Mouse (Mus musculus) midbrain, embryonic 13.5 days (tissue): ENCODE results near the gene Dlg4. TPM values are rescaled to one million over a fixed set of nuclear protein-coding genes. Genes with fewer than 3 reads are reported as not detected.
"Not testable (repeated sequence)": the region's sequence is repeated elsewhere in the genome, so short reads cannot be mapped to it uniquely, and the experiment has no call there.

ENCODE experiments used
- ATAC-seq: fragments of 200-750 bp; cut with Nextera tagmentation; 2 replicates; pipeline ENCODE4 v1.8.0; 2017; ENCODE audit warnings: mild to moderate bottlenecking, moderate TSS enrichment, moderate library complexity
- H3K27ac ChIP-seq: fragments of 300-500 bp; sonication (generic); 2 replicates; pipeline ENCODE4 v1.5.1; 2015; ENCODE audit warnings: inconsistent platforms, mild to moderate bottlenecking, moderate library complexity
- H3K27me3 ChIP-seq: fragments of 300-500 bp; sonication (generic); 2 replicates; pipeline ENCODE4 v1.6.1; 2015; ENCODE audit warnings: mild to moderate bottlenecking, inconsistent platforms
- H3K36me3 ChIP-seq: fragments of 300-500 bp; sonication (generic); 2 replicates; pipeline ENCODE4 v1.6.1; 2015; ENCODE audit warnings: mild to moderate bottlenecking, inconsistent platforms
- H3K4me1 ChIP-seq: fragments of 300-500 bp; sonication (generic); replicated peaks from 2 replicates; pipeline ENCODE4 v1.6.1; 2015; ENCODE audit warnings: inconsistent platforms
- H3K4me2 ChIP-seq: fragments of 300-500 bp; sonication (generic); replicated peaks from 2 replicates; pipeline ENCODE4 v1.6.1; 2015; ENCODE audit warnings: moderate library complexity, mild to moderate bottlenecking, inconsistent platforms
- H3K4me3 ChIP-seq: fragments of 300-500 bp; sonication (generic); replicated peaks from 2 replicates; pipeline ENCODE4 v1.5.1; 2015; ENCODE audit warnings: mild to moderate bottlenecking, inconsistent platforms
- H3K9ac ChIP-seq: fragments of 300-500 bp; sonication (generic); replicated peaks from 2 replicates; pipeline ENCODE4 v1.6.1; 2015; ENCODE audit warnings: mild to moderate bottlenecking, inconsistent platforms
- H3K9me3 ChIP-seq: fragments of 300-500 bp; sonication (generic); 2 replicates; pipeline ENCODE4 v1.6.1; 2016; ENCODE audit warnings: mild to moderate bottlenecking, inconsistent platforms
- WGBS: fragments of 180-500 bp; shearing (Covaris S2); methylation state at CpG from one replicate; pipeline ENCODE4 v1.1.7; 2015; 5-methylcytosine and 5-hydroxymethylcytosine counted together
- polyA plus RNA-seq: library from polyadenylated mRNA; unstranded; fragments of >200 nt; fragmentation: Nextera tagmentation; extraction: Ambion mirVana; gene quantifications from 2 replicates; pipeline ENCODE4 v1.2.1, GENCODE M21; 2015

Gene Dlg4
- polyA plus RNA-seq, 1 experiment from 2014 or later: 37.2 TPM

GRCm38 (mm10) chr11:70066701-70067100 lies 50.0 kb downstream of the Dlg4 start:
- 83% methylated on average over 4 of the region's 4 CpGs for WGBS
- Histone ChIP-seq H3K9ac (no peak overlapping the region), H3K4me1 (0 out of 2 replicates have a peak, but pooled peaks cover 13% of the 10 kb centered on the region), H3K27ac (no peak overlapping the region), H3K27me3 (no peaks in the 10 kb centered on the region), H3K4me2 (no peak overlapping the region), H3K4me3 (no peak overlapping the region), H3K36me3 (no peaks in the 10 kb centered on the region), H3K9me3 (no peaks in the 10 kb centered on the region)
- no peak for ATAC-seq

GRCm38 (mm10) chr11:70068245-70068644 lies 51.5 kb downstream of the Dlg4 start:
- Histone ChIP-seq H3K27ac (peak overlapping the region; percentile 36; the same call in 1 of the 2 replicates), H3K9ac (no peak overlapping the region), H3K4me2 (no peak overlapping the region), H3K4me3 (no peak overlapping the region), H3K36me3 (no peaks in the 10 kb centered on the region), H3K4me1 (0 out of 2 replicates have a peak, but pooled peaks cover 13% of the 10 kb centered on the region), H3K9me3 (no peaks in the 10 kb centered on the region), H3K27me3 (no peaks in the 10 kb centered on the region)
- ATAC-seq: peak; percentile 65; the same call in 1 of the 2 replicates
- WGBS: 25% methylated on average over 3 of the region's 3 CpGs

GRCm38 (mm10) chr11:70070057-70070456 lies 53.3 kb downstream of the Dlg4 start:
- Histone ChIP-seq H3K4me2 (no peak overlapping the region), H3K9ac (no peak overlapping the region), H3K36me3 (no peaks in the 10 kb centered on the region), H3K27ac (no peak overlapping the region), H3K27me3 (no peaks in the 10 kb centered on the region), H3K4me1 (0 out of 2 replicates have a peak, but pooled peaks cover 13% of the 10 kb centered on the region), H3K4me3 (no peak overlapping the region), H3K9me3 (no peaks in the 10 kb centered on the region)
- WGBS: 78% methylated on average over 6 of the region's 6 CpGs
- ATAC-seq: no peak

DNA sequence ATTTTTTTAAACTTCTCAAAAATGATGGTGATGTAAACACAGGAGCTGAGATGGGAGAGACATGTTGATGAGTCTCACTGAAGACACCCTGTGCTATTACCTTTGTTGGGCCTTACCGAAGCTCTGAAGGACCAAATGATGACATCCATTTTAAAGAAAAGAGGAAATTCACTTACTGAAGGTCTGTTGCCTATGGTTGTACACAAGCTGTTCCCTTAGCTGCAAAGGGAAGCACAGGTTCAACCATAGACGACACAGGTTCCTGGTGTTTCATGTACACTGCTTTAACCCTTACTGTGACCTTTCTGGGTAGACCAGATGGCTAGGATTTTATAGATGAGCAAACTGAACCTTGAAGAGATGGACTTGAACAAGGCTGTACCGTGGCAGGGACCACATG lies 53.9 kb downstream of the Dlg4 start:
- H3K27ac ChIP-seq, H3K9ac ChIP-seq, H3K9me3 ChIP-seq, H3K27me3 ChIP-seq, H3K36me3 ChIP-seq, ATAC-seq, H3K4me2 ChIP-seq, H3K4me3 ChIP-seq: not testable (repeated sequence)
- 85% methylated on average over 3 of the region's 3 CpGs for WGBS
- H3K4me1 ChIP-seq: 0 out of 2 replicates have a peak, but pooled peaks cover 13% of the 10 kb centered on the region

GRCm38 (mm10) chr11:70074379-70075071 lies 57.8 kb downstream of the Dlg4 start:
- 39% methylated on average over 17 of the region's 17 CpGs for whole genome bisulfite sequencing
- ATAC-seq: no peak

GRCm38 (mm10) chr11:70075581-70075980 lies 58.8 kb downstream of the Dlg4 start:
- no peak overlapping the region for H3K4me2 ChIP-seq
- no peak for ATAC-seq
- no peak overlapping the region for H3K27ac ChIP-seq
- 89% methylated on average over 6 of the region's 6 CpGs for WGBS
- H3K36me3 ChIP-seq: no peaks in the 10 kb centered on the region
- no peaks in the 10 kb centered on the region for H3K9me3 ChIP-seq
- no peak overlapping the region for H3K4me3 ChIP-seq
- H3K27me3 ChIP-seq: no peaks in the 10 kb centered on the region
- no peaks in the 10 kb centered on the region for H3K4me1 ChIP-seq
- no peak overlapping the region for H3K9ac ChIP-seq

More at GRCm38 (mm10) chr11:70074379-70075071, 57.8 kb downstream of the Dlg4 start:
- no peak overlapping the region for H3K4me3 ChIP-seq
- no peaks in the 10 kb centered on the region for H3K27me3 ChIP-seq
- no peaks in the 10 kb centered on the region for H3K4me1 ChIP-seq
- no peaks in the 10 kb centered on the region for H3K36me3 ChIP-seq
- no peak overlapping the region for H3K9ac ChIP-seq
- H3K9me3 ChIP-seq: no peaks in the 10 kb centered on the region
- H3K27ac ChIP-seq: no peak overlapping the region
- peak overlapping the region; percentile 28; the same call in 1 of the 2 replicates for H3K4me2 ChIP-seq

DNA sequence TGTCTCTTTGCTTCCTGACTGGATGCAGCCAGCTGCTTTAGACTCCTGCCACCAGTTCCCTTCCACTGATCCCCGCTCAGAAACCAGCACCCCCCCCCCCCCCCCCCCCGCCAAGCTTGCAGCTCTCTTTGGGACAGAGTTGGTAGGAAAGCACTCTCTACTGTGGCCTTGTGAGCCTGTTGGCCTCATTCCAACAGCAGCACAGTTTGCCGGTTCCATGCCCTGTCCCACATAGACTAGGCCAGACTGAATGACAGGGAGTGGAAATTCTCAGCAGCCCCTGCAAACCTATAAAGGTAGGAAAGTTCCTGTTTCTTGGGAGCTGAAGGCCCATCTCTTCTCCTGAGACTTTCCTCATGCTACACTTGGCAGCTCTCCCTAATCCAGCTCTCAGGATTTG lies 60.7 kb downstream of the Dlg4 start:
- no peaks in the 10 kb centered on the region for H3K4me1 ChIP-seq
- no peak overlapping the region for H3K4me3 ChIP-seq
- no peaks in the 10 kb centered on the region for H3K36me3 ChIP-seq
- H3K4me2 ChIP-seq: no peak overlapping the region
- 76% methylated on average over 3 of the region's 3 CpGs for WGBS
- H3K9ac ChIP-seq: no peak overlapping the region
- H3K9me3 ChIP-seq: no peaks in the 10 kb centered on the region
- no peak for ATAC-seq
- no peak overlapping the region for H3K27ac ChIP-seq
- H3K27me3 ChIP-seq: no peaks in the 10 kb centered on the region

GRCm38 (mm10) chr11:70079175-70079574 lies 62.4 kb downstream of the Dlg4 start:
- H3K27ac ChIP-seq: no peak overlapping the region
- H3K4me2 ChIP-seq: no peak overlapping the region
- H3K4me1 ChIP-seq: no peaks in the 10 kb centered on the region
- WGBS: 75% methylated on average over 6 of the region's 6 CpGs
- H3K9ac ChIP-seq: no peak overlapping the region
- H3K27me3 ChIP-seq: no peaks in the 10 kb centered on the region
- no peaks in the 10 kb centered on the region for H3K9me3 ChIP-seq
- no peak for ATAC-seq
- no peaks in the 10 kb centered on the region for H3K36me3 ChIP-seq
- H3K4me3 ChIP-seq: no peak overlapping the region

GRCm38 (mm10) chr11:70079928-70080327 lies 63.2 kb downstream of the Dlg4 start:
- H3K4me2 ChIP-seq: no peak overlapping the region
- ATAC-seq: no peak

GRCm38 (mm10) chr11:70080803-70081590 lies 64.3 kb downstream of the Dlg4 start:
- Histone ChIP-seq H3K27ac (no peak overlapping the region), H3K4me3 (no peak overlapping the region), H3K36me3 (no peaks in the 10 kb centered on the region), H3K4me2 (no peak overlapping the region), H3K4me1 (no peaks in the 10 kb centered on the region), H3K9me3 (no peaks in the 10 kb centered on the region), H3K9ac (no peak overlapping the region), H3K27me3 (no peaks in the 10 kb centered on the region)
- WGBS: 81% methylated on average over 15 of the region's 15 CpGs
- ATAC-seq: no peak

More at GRCm38 (mm10) chr11:70079928-70080327, 63.2 kb downstream of the Dlg4 start:
- Histone ChIP-seq H3K4me1 (no peaks in the 10 kb centered on the region), H3K27me3 (no peaks in the 10 kb centered on the region), H3K9me3 (no peaks in the 10 kb centered on the region), H3K9ac (no peak overlapping the region), H3K36me3 (no peaks in the 10 kb centered on the region), H3K27ac (no peak overlapping the region), H3K4me3 (no peak overlapping the region)
- 89% methylated on average over 7 of the region's 7 CpGs for WGBS

DNA sequence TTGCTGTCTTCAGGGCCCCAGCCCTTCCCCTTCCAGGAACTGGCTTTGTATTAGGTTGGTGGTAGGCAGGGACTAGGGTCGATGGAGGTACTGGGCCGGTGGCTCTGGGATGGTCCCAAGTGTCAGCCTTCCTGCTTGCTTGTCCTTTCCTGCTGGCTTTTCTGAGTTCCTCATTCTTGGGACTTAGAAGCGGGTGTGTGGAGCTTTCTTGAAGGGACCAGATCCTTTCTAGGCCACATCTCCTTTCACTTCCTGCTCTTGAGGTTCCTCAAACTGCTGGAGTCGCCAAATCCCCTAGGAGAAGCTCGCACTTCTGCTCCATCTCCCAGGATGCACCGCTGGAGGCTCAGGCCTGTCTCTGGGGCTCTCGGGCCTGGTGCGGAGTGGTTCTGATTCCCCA lies 67.8 kb downstream of the Dlg4 start:
- H3K4me1 ChIP-seq: no peaks in the 10 kb centered on the region
- no peaks in the 10 kb centered on the region for H3K9me3 ChIP-seq
- H3K27ac ChIP-seq: no peak overlapping the region
- no peak overlapping the region for H3K4me2 ChIP-seq
- H3K9ac ChIP-seq: no peak overlapping the region
- H3K27me3 ChIP-seq: no peaks in the 10 kb centered on the region
- no peaks in the 10 kb centered on the region for H3K36me3 ChIP-seq
- no peak overlapping the region for H3K4me3 ChIP-seq
- WGBS: 84% methylated on average over 8 of the region's 8 CpGs
- ATAC-seq: no peak

GRCm38 (mm10) chr11:70091986-70092783 lies 75.4 kb downstream of the Dlg4 start, which contains the start of gene Asgr2:
Gene Asgr2, plus strand, starts transcription at chr11:70092644.
- H3K27me3 ChIP-seq: no peaks in the 10 kb centered on the region
- 83% methylated on average over 12 of the region's 12 CpGs for WGBS
- H3K36me3 ChIP-seq: no peaks in the 10 kb centered on the region
- H3K4me3 ChIP-seq: no peak within 1 kb of the TSS
- no peak within 1 kb of the TSS for H3K4me2 ChIP-seq
- no peak within 1 kb of the TSS for H3K9ac ChIP-seq
- ATAC-seq: no peak
- no peaks in the 10 kb centered on the region for H3K4me1 ChIP-seq
- H3K9me3 ChIP-seq: no peaks in the 10 kb centered on the region
- no peak within 1 kb of the TSS for H3K27ac ChIP-seq
